Mouse (Mus musculus): ENCODE results near the gene Nucb1. TPM values are rescaled to one million over a fixed set of nuclear protein-coding genes. Genes with fewer than 3 reads are reported as not detected.

Nucb1 gene
- polyA plus RNA-seq, 1 experiment from 2014 or later, result 199 TPM

- 73% methylated on average over 8 of the region's 8 CpGs for WGBS
- Histone ChIP-seq H3K4me2 (replicated peaks; ENCODE audit: low read depth) (no peak overlapping the region), H3K4me3 (ENCODE audit: low read depth, low read length) (no peak overlapping the region), H3K27me3 (ENCODE audit: control insufficient read depth, insufficient read depth, low read length) (no peaks in the 10 kb centered on the region), H3K36me3 (ENCODE audit: control insufficient read depth, insufficient read depth, low read length) (no peaks in the 10 kb centered on the region), H3K4me1 (replicated peaks; ENCODE audit: control insufficient read depth, insufficient read depth) (no peaks in the 10 kb centered on the region), H3K9ac (ENCODE audit: low read length) (no peak overlapping the region), H3K27ac (replicated peaks) (no peak overlapping the region), H3K9me3 (ENCODE audit: control insufficient read depth, low read length) (no peaks in the 10 kb centered on the region)
- DNase-seq (ENCODE audit: low spot score) (no peak), ATAC-seq (ENCODE audit: low FRiP score, low TSS enrichment) (no peak)
- TF ChIP-seq CTCF (IDR thresholded peaks at IDR 0.05; ENCODE audit: low read depth) (no peak), EP300 (optimal IDR thresholded peaks at IDR 0.05) (no peak)
Measured at GRCm38 (mm10) chr7:45551512-45551883, 41.3 kb upstream of the Nucb1 start.

- no peak for TF ChIP-seq CTCF (IDR thresholded peaks at IDR 0.05; ENCODE audit: low read depth)
- TF ChIP-seq EP300 (optimal IDR thresholded peaks at IDR 0.05), result no peak
- H3K4me3 ChIP-seq (ENCODE audit: low read depth, low read length), result no peak overlapping the region
- 69% methylated on average over 11 of the region's 11 CpGs for WGBS
- no peak overlapping the region for H3K4me2 ChIP-seq (replicated peaks; ENCODE audit: low read depth)
- ATAC-seq (ENCODE audit: low FRiP score, low TSS enrichment), result no peak
- DNase-seq (ENCODE audit: low spot score), result no peak
- H3K4me1 ChIP-seq (replicated peaks; ENCODE audit: control insufficient read depth, insufficient read depth), result no peaks in the 10 kb centered on the region
- H3K36me3 ChIP-seq (ENCODE audit: control insufficient read depth, insufficient read depth, low read length), result no peaks in the 10 kb centered on the region
- H3K9ac ChIP-seq (ENCODE audit: low read length), result no peak overlapping the region
- no peaks in the 10 kb centered on the region for H3K27me3 ChIP-seq (ENCODE audit: control insufficient read depth, insufficient read depth, low read length)
- H3K9me3 ChIP-seq (ENCODE audit: control insufficient read depth, low read length), result no peaks in the 10 kb centered on the region
- no peak overlapping the region for H3K27ac ChIP-seq (replicated peaks)
Measured at GRCm38 (mm10) chr7:45550821-45551511, 40.8 kb upstream of the Nucb1 start.

- DNase-seq (ENCODE audit: low spot score), result no peak
- H3K36me3 ChIP-seq (ENCODE audit: control insufficient read depth, insufficient read depth, low read length), result no peaks in the 10 kb centered on the region
- H3K4me1 ChIP-seq (replicated peaks; ENCODE audit: control insufficient read depth, insufficient read depth), result no peaks in the 10 kb centered on the region
- WGBS, result 90% methylated on average over 16 of the region's 16 CpGs
- no peaks in the 10 kb centered on the region for H3K9me3 ChIP-seq (ENCODE audit: control insufficient read depth, low read length)
- ATAC-seq (ENCODE audit: low FRiP score, low TSS enrichment), result no peak
- TF ChIP-seq CTCF (IDR thresholded peaks at IDR 0.05; ENCODE audit: low read depth), result no peak
- TF ChIP-seq EP300 (optimal IDR thresholded peaks at IDR 0.05), result no peak
- H3K27ac ChIP-seq (replicated peaks), result no peak overlapping the region
- H3K9ac ChIP-seq (ENCODE audit: low read length), result no peak overlapping the region
- H3K4me3 ChIP-seq (ENCODE audit: low read depth, low read length), result no peak overlapping the region
- H3K27me3 ChIP-seq (ENCODE audit: control insufficient read depth, insufficient read depth, low read length), result no peaks in the 10 kb centered on the region
- H3K4me2 ChIP-seq (replicated peaks; ENCODE audit: low read depth), result no peak overlapping the region
Measured at GRCm38 (mm10) chr7:45549641-45550436, 39.6 kb upstream of the Nucb1 start.

- Histone ChIP-seq H3K4me2 (replicated peaks; ENCODE audit: low read depth) (no peak overlapping the region), H3K9ac (ENCODE audit: low read length) (no peak overlapping the region), H3K36me3 (ENCODE audit: control insufficient read depth, insufficient read depth, low read length) (no peaks in the 10 kb centered on the region), H3K4me3 (ENCODE audit: low read depth, low read length) (no peak overlapping the region), H3K4me1 (replicated peaks; ENCODE audit: control insufficient read depth, insufficient read depth) (no peaks in the 10 kb centered on the region), H3K27me3 (ENCODE audit: control insufficient read depth, insufficient read depth, low read length) (no peaks in the 10 kb centered on the region), H3K27ac (replicated peaks) (no peak overlapping the region), H3K9me3 (ENCODE audit: control insufficient read depth, low read length) (no peaks in the 10 kb centered on the region)
- ATAC-seq (ENCODE audit: low FRiP score, low TSS enrichment), result no peak
- WGBS, result 88% methylated on average over 1 of the region's 1 CpGs
- DNase-seq (ENCODE audit: low spot score), result no peak
- TF ChIP-seq CTCF (IDR thresholded peaks at IDR 0.05; ENCODE audit: low read depth) (peak; percentile 48), EP300 (optimal IDR thresholded peaks at IDR 0.05) (no peak)
Measured at GRCm38 (mm10) chr7:45544525-45544924, 34.3 kb upstream of the Nucb1 start.

- DNase-seq (ENCODE audit: low spot score) (no peak), ATAC-seq (ENCODE audit: low FRiP score, low TSS enrichment) (no peak)
- H3K4me3 ChIP-seq (ENCODE audit: low read depth, low read length), result no peak overlapping the region
- H3K27ac ChIP-seq (replicated peaks), result no peak overlapping the region
- no peaks in the 10 kb centered on the region; the same call in 1 of the 2 replicates for H3K4me1 ChIP-seq (replicated peaks; ENCODE audit: control insufficient read depth, insufficient read depth)
- TF ChIP-seq CTCF (IDR thresholded peaks at IDR 0.05; ENCODE audit: low read depth), result no peak
- no peak for TF ChIP-seq EP300 (optimal IDR thresholded peaks at IDR 0.05)
- 63% methylated on average over 2 of the region's 2 CpGs for WGBS
- H3K36me3 ChIP-seq (ENCODE audit: control insufficient read depth, insufficient read depth, low read length), result no peaks in the 10 kb centered on the region
- no peaks in the 10 kb centered on the region for H3K27me3 ChIP-seq (ENCODE audit: control insufficient read depth, insufficient read depth, low read length)
- no peak overlapping the region for H3K9ac ChIP-seq (ENCODE audit: low read length)
- H3K4me2 ChIP-seq (replicated peaks; ENCODE audit: low read depth), result no peak overlapping the region
- no peaks in the 10 kb centered on the region for H3K9me3 ChIP-seq (ENCODE audit: control insufficient read depth, low read length)
Measured at GRCm38 (mm10) chr7:45540213-45540612, 30.0 kb upstream of the Nucb1 start.

GRCm38 (mm10) chr7:45539095-45539494, 28.9 kb upstream of the Nucb1 start:
- ATAC-seq (ENCODE audit: low FRiP score, low TSS enrichment), result no peak; the same call in 1 of the 2 replicates

More at GRCm38 (mm10) chr7:45539095-45539494, 28.9 kb upstream of the Nucb1 start:
- no peaks in the 10 kb centered on the region; the same call in 1 of the 2 replicates for H3K4me1 ChIP-seq (replicated peaks; ENCODE audit: control insufficient read depth, insufficient read depth)
- no peak overlapping the region for H3K4me2 ChIP-seq (replicated peaks; ENCODE audit: low read depth)
- no peak overlapping the region for H3K9ac ChIP-seq (ENCODE audit: low read length)
- no peak for DNase-seq (ENCODE audit: low spot score)
- no peaks in the 10 kb centered on the region for H3K27me3 ChIP-seq (ENCODE audit: control insufficient read depth, insufficient read depth, low read length)
- no peaks in the 10 kb centered on the region for H3K36me3 ChIP-seq (ENCODE audit: control insufficient read depth, insufficient read depth, low read length)
- H3K27ac ChIP-seq (replicated peaks), result no peak overlapping the region
- no peaks in the 10 kb centered on the region for H3K9me3 ChIP-seq (ENCODE audit: control insufficient read depth, low read length)
- WGBS, result 75% methylated on average over 3 of the region's 3 CpGs
- no peak overlapping the region for H3K4me3 ChIP-seq (ENCODE audit: low read depth, low read length)
- TF ChIP-seq EP300 (optimal IDR thresholded peaks at IDR 0.05) (no peak), CTCF (IDR thresholded peaks at IDR 0.05; ENCODE audit: low read depth) (no peak)

Data from stomach, postnatal 0 days (tissue).